Mouse (Mus musculus) hindbrain, postnatal 0 days (tissue): ENCODE data around the gene Fam240b. TPM values are rescaled to one million over a fixed set of nuclear protein-coding genes. Genes with fewer than 3 reads are reported as not detected.

Experiments
- ATAC-seq: fragments of 200-750 bp; cut with Nextera tagmentation; 2 replicates; pipeline ENCODE4 v1.8.0; 2017; ENCODE audit warnings: mild to moderate bottlenecking, moderate TSS enrichment, moderate library complexity
- DNase-seq: peaks from one replicate; pipeline ENCODE4 v3.0.0-alpha.2; 2015; ENCODE audit warnings: low spot score
- H3K27ac ChIP-seq: fragments of 300-500 bp; sonication (generic); 2 replicates; pipeline ENCODE4 v1.5.1; 2014; ENCODE audit warnings: mild to moderate bottlenecking
- H3K27me3 ChIP-seq: fragments of 300-500 bp; sonication (generic); 2 replicates; pipeline ENCODE4 v1.6.1; 2014; ENCODE audit warnings: low read length, mixed read lengths; ENCODE audit not compliant: insufficient read depth
- H3K36me3 ChIP-seq: fragments of 300-500 bp; sonication (generic); 2 replicates; pipeline ENCODE4 v1.6.1; 2014; ENCODE audit warnings: low read length, mixed read lengths; ENCODE audit not compliant: insufficient read depth
- H3K4me1 ChIP-seq: fragments of 300-500 bp; sonication (generic); 2 replicates; pipeline ENCODE4 v1.6.1; 2014; ENCODE audit warnings: antibody characterized with exemption, low read length, mixed read lengths; ENCODE audit not compliant: insufficient read depth
- H3K4me2 ChIP-seq: fragments of 300-500 bp; sonication (generic); 2 replicates; pipeline ENCODE4 v1.6.1; 2014; ENCODE audit warnings: low read depth, mild to moderate bottlenecking, low read length, moderate library complexity, mixed read lengths
- H3K4me3 ChIP-seq: fragments of 300-500 bp; sonication (generic); 2 replicates; pipeline ENCODE4 v1.5.1; 2014; ENCODE audit warnings: low read length
- H3K9ac ChIP-seq: fragments of 300-500 bp; sonication (generic); replicated peaks from 2 replicates; pipeline ENCODE4 v1.6.1; 2014; ENCODE audit warnings: mild to moderate bottlenecking, low read length, moderate library complexity, mixed read lengths
- H3K9me3 ChIP-seq: fragments of 300-500 bp; sonication (generic); 2 replicates; pipeline ENCODE4 v1.6.1; 2016; ENCODE audit warnings: low read length, mixed read lengths
- CTCF ChIP-seq: IDR thresholded peaks from 2 replicates; pipeline ENCODE4 v1.5.1; 2016; ENCODE audit warnings: antibody characterized with exemption, control low read depth, low read depth
- WGBS: fragments of 180-500 bp; shearing (Covaris S2); extraction: QIAGEN DNeasy Blood & Tissue Kit; methylation state at CpG from one replicate; pipeline ENCODE4 v1.1.7; 2014; 5-methylcytosine and 5-hydroxymethylcytosine counted together
- polyA plus RNA-seq: library from polyadenylated mRNA; unstranded; fragments of >200 nt; fragmentation: Nextera tagmentation; extraction: Ambion mirVana; gene quantifications from 2 replicates; pipeline ENCODE4 v1.2.1, GENCODE M21; 2015
- total RNA-seq: library from RNA; depleted of rRNA; stranded (reverse); fragments of >200 nt; gene quantifications from 2 replicates; pipeline ENCODE4 v1.2.3, GENCODE M21; 2014; rRNA removed

The Fam240b gene
- total RNA-seq, result not detected in 2 replicates
- 0.21 and 0.35 TPM in 2 replicates for polyA plus RNA-seq

DNA sequence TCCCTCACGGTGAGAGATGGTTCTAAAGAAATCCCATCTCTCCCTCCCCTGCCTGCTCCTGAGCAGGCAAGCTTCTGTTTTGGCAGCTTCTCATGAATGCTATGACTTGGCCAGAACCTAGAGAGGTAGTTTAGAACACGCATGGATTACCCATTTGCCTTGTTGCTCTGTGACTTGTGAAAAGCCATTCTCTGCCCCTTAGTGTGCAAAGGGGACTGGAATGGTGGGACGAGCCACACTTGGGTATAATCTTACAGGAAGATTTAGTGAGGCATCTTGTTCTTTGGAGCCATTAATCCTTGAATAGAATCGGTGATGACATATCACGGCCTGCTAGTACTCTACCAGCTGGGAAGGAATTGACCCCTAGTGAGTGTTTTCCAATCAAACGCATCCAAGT, at the start of gene Fam240b:
Fam240b (minus strand) TSS at position 101 of the 400 bp plus-strand sequence.
- no peak within 1 kb of the TSS for H3K9ac ChIP-seq
- no peaks in the 10 kb centered on the region for H3K9me3 ChIP-seq
- no peaks in the 10 kb centered on the region for H3K36me3 ChIP-seq
- DNase-seq (no peak), ATAC-seq (no peak)
- WGBS, result 68% methylated on average over 6 of the region's 6 CpGs
- H3K27me3 ChIP-seq, result no peaks in the 10 kb centered on the region
- H3K4me2 ChIP-seq, result no peak within 1 kb of the TSS
- H3K4me1 ChIP-seq, result no peaks in the 10 kb centered on the region
- H3K4me3 ChIP-seq, result no peak within 1 kb of the TSS
- no peak within 1 kb of the TSS for H3K27ac ChIP-seq
- no peak for TF ChIP-seq CTCF

DNA sequence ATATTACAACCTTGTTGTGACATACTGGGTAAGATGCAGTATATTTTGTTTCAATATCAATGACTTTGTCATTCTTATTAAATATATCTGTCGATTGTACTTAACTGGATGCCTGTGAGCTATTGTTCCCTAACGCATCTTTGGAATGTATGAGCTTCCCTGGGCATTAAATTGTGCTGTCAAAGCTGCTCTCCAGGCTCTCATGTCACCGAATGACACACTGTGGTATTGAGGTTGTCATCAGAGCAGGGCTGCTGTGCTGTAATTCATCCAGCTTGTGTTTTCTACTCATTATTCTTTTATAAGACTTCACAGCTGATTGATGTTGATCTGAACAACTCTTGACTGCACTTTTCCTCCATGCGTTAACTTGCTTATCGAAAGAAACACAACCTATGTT, 32.5 kb upstream of the Fam240b start:
- ATAC-seq, result no peak

DNA sequence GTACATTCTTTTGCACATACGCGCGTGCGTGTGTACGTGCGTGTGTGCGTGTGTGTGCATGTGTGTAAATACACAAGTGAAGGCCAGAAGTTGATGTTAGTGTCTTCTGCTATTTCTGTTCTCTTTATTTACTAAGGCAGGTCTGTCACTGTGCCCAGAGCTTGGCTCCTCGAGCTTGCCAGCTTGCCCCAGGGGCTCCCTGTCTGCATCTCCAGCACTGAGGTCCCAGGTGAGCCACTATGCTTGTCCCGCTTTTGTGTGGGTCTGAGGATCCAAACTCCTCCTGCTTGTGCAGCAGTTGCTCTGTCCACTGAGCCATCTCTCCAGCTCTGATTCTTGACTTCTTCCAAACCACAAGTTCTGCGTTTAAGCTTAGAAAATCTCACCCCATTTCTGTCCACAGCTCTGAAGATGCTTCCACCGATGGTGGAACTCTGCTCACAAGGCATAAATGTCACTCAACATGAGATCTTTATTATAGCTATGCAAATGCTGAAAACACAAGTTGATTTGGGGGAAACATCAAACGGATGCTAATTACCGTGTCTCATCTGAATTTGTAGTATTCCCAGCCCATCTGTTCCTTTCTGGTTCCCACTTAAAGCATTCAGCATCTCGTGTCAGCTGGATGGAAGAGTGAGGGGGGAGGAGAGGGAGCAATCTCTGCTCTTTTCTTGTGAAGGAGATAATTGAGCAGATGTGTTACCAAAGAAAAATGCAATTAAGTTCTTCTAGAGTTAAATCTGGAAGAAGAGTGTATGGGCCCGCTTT, 29.1 kb upstream of the Fam240b start:
- H3K27me3 ChIP-seq, result no peaks in the 10 kb centered on the region

More for the DNA sequence above, 32.5 kb upstream of the Fam240b start:
- Histone ChIP-seq H3K4me1 (no peaks in the 10 kb centered on the region), H3K9me3 (no peaks in the 10 kb centered on the region), H3K4me2 (no peak overlapping the region), H3K27me3 (no peaks in the 10 kb centered on the region), H3K9ac (no peak overlapping the region), H3K4me3 (no peak overlapping the region), H3K36me3 (no peaks in the 10 kb centered on the region), H3K27ac (no peak overlapping the region)
- WGBS, result 59% methylated on average over 5 of the region's 5 CpGs
- DNase-seq, result peak; percentile 7
- no peak for TF ChIP-seq CTCF

DNA sequence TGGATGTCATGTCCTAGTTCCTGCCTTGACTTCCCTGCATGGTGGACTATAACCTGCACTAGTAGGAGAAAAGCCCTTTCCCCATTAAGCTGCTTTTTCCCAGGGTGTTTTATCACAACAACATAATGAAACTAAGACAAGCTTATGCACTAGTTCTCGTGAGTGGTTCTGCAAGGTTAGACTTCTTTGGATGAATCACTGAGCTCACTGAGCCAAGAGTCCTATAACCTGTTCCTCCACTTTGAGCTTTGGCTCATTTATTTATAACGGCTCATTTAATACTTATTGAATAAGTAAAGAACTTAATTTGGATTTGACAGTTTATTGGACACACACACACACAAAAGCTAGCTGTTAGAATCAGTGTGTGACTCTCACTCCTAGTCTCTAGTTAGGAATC, 16.7 kb upstream of the Fam240b start:
- no peaks in the 10 kb centered on the region for H3K9me3 ChIP-seq
- WGBS, result 75% methylated on average over 2 of the region's 2 CpGs
- H3K4me3 ChIP-seq, result no peak overlapping the region
- H3K36me3 ChIP-seq, result no peaks in the 10 kb centered on the region
- no peak overlapping the region for H3K4me2 ChIP-seq
- no peaks in the 10 kb centered on the region for H3K4me1 ChIP-seq
- no peak overlapping the region for H3K27ac ChIP-seq
- ATAC-seq, result no peak
- no peaks in the 10 kb centered on the region for H3K27me3 ChIP-seq
- H3K9ac ChIP-seq, result no peak overlapping the region
- DNase-seq, result no peak
- TF ChIP-seq CTCF, result no peak

More for the DNA sequence above, 29.1 kb upstream of the Fam240b start:
- Histone ChIP-seq H3K36me3 (no peaks in the 10 kb centered on the region), H3K4me1 (no peaks in the 10 kb centered on the region), H3K4me2 (no peak overlapping the region), H3K4me3 (no peak overlapping the region), H3K9ac (no peak overlapping the region), H3K9me3 (no peaks in the 10 kb centered on the region), H3K27ac (no peak overlapping the region)
- no peak for TF ChIP-seq CTCF
- DNase-seq (peak; percentile 63), ATAC-seq (peak; percentile 67)
- 61% methylated on average over 15 of the region's 15 CpGs for WGBS

DNA sequence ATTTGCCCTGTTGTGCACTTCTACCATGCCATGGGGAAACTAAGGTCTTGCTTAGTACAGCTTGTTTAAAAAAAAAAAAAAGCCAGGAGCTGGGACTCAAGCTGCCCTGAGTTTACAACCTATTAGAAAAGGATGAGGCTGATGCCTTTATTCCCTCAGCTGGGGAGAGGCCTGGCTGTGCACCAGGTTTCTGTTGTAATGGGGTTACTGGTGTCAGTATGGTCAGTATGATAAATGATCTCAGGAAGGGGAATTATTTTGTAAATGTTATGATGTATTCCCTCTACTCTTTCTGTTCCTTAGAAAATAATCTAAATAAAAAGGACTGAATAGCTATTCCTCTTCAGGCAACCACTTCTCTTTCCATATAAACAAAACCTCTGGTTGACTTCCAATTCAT, 14.0 kb upstream of the Fam240b start:
- no peak overlapping the region for H3K27ac ChIP-seq
- no peaks in the 10 kb centered on the region for H3K9me3 ChIP-seq
- no peaks in the 10 kb centered on the region for H3K4me1 ChIP-seq
- TF ChIP-seq CTCF, result no peak
- no peaks in the 10 kb centered on the region for H3K27me3 ChIP-seq
- H3K36me3 ChIP-seq, result no peaks in the 10 kb centered on the region
- DNase-seq (no peak), ATAC-seq (no peak)
- no peak overlapping the region for H3K4me2 ChIP-seq
- H3K9ac ChIP-seq, result no peak overlapping the region
- no peak overlapping the region for H3K4me3 ChIP-seq

DNA sequence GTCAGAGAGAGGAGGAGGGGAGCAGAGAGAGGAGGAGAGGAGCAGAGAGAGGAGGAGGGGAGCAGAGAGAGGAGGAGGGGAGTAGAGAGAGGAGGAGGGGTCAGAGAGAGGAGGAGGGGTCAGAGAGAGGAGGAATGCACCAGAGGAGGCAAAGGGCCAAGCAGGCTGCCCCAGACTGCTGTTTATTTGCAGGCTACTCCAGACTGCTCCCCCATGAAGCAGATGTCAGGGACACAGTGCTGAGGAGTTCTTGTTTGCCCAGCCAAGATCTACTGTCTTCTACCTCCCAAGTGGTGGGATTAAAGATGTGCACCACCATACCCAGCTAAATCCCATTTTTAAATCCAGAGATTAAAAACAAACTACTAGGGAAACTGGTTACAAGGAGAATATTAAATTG, 9.8 kb upstream of the Fam240b start:
- ATAC-seq (no peak), DNase-seq (no peak)

DNA sequence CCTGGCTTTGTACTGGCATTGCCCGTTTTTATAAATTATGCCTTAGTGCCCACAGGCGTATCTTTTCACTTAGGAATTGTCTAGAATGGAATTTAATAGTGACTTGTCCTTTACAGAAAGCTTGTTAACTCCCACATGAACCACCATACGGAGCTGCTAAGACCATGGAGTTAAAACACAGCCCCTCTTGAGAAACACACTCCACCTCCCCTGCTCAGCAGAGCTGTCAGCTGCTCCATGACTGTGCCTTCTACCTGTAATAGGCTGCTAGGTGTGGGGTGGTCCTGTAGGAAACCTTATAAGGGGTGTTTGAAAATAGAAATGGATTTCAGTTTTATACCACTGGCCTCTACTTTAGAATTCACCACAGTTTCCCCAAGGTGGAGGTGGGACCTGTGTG, 5.2 kb upstream of the Fam240b start:
- Histone ChIP-seq H3K27ac (no peak overlapping the region), H3K4me3 (no peak overlapping the region), H3K4me2 (no peak overlapping the region), H3K36me3 (no peaks in the 10 kb centered on the region), H3K27me3 (no peaks in the 10 kb centered on the region), H3K9me3 (no peaks in the 10 kb centered on the region), H3K9ac (no peak overlapping the region), H3K4me1 (no peaks in the 10 kb centered on the region)
- ATAC-seq (no peak), DNase-seq (no peak)
- 80% methylated on average over 3 of the region's 3 CpGs for WGBS
- TF ChIP-seq CTCF, result no peak

More for the DNA sequence above, 9.8 kb upstream of the Fam240b start:
- Histone ChIP-seq H3K9ac (no peak overlapping the region), H3K27me3 (no peaks in the 10 kb centered on the region), H3K4me1 (no peaks in the 10 kb centered on the region), H3K4me2 (no peak overlapping the region), H3K4me3 (no peak overlapping the region), H3K36me3 (no peaks in the 10 kb centered on the region), H3K9me3 (no peaks in the 10 kb centered on the region), H3K27ac (no peak overlapping the region)
- TF ChIP-seq CTCF, result no peak
